Mouse (Mus musculus) cerebellum, adult 11 months (tissue): ENCODE data around the gene Med28.

ENCODE experiments used
- DNase-seq: peaks from one replicate; pipeline ENCODE4 v3.0.0; 2022

Gene Med28

DNA sequence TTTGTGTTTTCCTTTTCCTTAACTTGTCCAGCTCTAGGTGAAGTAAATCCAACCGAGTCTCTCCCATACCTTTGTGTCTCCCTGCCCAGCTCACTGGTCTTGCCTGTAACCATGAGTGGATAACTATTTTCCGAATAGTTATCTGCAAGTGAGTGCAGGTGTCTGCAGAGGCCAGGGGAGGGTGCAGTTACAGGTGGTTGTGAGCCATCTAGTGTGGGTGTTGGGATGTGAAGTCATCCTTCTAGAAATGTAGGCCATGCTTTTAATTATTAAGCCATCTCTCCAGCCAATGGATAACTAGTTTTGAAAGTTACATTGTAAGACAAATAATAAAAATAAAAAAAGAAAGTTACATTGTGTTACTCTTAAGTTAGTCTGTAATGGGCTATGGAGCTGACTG lies 6.5 kb upstream of the Med28 start:
- no peak for DNase-seq

DNA sequence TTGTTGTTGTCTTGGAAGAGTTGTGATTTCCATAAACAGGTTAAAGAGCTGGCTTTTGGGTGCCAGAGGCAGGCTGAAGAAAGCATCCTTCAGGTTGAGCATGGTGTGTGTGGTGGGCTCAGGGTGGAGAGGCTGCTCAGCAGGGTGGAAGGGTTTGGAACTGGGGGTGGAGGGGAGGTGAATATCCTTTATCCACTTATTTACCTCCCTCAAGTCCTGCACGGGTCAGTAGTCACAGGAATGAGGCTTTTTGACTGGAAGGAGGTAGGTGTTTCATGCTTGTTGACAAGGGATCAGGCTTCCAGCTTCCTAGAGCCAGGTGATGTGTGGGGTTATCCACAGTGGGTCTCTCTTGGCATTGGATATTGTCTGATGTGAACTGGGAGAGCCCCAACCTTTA lies 5.4 kb upstream of the Med28 start:
- DNase-seq: no peak

DNA sequence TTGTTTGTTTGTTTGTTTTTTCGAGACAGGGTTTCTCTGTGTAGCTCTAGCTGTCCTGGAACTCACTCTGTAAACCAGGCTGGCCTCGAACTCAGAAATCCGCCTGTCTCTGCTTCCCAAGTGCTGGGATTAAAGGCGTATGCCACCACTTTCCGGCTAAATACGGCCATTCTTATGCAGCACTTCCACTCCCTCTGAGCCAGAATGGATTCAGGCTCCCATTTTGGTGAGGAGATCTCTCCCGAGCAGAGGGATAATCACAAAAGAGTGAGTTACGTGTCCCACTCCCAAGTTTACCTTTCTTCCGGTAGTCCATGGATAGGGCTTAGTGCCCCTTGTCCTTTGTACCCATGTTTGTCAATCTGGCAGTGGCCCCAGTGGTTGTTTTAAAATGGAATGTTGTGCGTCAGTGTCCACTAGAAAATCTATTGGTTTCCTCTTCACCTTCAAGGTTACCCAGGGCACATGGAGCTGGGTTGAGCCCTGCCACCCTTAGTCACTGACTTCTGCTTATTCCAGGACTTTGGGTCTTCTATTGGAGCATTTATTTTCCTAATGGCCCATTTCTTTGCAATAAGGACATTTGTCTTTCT lies 4.8 kb upstream of the Med28 start:
- no peak for DNase-seq

DNA sequence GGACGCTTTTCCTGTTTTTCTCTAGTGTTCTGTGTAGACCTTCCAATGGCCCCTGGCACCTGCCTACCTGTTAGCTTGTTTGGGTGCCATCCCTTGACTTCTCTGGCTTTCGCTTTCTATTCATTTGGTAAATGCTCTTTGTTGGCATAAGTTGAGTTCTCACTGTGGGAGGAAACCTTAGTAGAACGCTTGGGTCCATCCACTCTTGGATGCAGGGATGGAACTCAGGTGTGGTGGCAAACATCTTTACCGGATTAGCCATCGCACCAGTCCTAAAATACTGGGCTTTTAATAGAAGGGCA lies 731 bp downstream of the Med28 start:
- DNase-seq: no peak

DNA sequence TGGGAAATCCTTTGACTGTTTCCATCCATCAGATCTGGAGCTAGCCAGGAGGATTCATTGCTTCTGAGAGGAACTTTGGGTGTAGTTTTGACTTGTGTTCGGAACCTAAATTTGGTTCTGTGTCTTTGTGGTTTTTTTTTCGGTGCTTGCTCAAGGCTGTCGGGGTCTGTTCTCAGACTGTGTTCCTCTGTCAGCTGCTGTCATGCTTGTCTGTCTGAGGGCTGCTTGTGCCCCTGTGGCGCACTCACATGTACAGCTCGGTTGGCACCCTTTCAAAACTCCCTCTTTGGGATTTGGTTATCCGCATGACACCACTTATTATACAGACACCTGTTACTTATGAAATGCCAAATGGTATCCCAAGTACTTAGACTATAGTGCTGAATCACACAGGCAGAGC lies 1.6 kb downstream of the Med28 start:
- no peak for DNase-seq

DNA sequence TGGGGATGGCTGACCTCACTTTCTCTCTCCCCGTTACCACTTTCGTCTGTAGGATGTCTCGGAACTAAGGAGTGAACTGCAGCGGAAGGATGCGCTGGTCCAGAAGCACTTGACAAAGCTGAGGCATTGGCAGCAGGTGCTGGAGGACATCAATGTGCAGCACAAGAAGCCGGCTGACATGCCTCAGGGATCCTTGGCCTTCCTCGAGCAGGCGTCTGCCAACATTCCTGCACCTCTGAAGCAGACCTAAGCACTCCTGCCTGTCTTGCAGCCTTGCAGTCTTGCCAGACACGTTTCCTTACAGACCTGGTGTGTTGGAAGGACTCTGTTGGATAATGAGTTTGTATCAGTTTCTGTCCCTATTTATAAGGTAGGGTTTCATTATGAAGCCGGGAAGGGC lies 5.1 kb downstream of the Med28 start:
- no peak for DNase-seq

DNA sequence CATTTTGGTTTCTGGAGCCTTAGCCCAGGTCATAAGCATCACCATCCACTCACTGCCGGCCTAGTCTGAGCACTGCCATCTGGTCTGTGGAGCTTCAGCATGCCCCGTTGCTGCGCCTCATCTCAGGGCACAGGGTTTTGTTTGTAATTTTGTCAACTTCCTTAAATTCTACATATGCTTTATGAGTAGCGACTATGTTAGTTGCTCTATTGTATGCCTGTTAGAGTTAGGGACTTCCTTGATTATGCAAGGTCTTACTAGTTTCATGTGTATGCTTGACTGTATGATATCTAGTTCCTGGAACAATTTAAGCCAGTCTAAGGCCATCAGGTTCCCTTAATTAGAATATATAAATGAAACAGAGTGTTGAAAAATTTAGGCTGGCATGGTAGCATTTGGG lies 6.3 kb downstream of the Med28 start:
- no peak for DNase-seq

DNA sequence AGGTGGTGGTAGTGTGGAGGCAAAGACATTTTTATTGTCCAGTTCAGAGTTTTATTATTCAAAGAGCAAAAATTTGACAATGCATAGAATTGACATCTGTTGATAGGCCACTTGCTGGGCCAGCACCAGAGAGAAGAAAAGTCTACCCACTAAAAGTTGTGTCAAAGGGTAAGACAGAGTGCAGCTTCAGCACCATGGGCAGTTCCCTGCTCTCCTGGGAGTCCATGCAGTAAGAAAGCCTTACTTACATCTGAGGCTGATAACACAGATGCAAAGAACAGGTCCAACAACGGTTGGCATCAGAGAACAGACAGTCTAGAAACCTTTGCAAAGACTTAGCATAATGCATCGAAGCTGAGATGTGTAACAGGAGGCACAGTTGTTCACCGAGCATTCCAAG lies 9.7 kb downstream of the Med28 start:
- no peak for DNase-seq

DNA sequence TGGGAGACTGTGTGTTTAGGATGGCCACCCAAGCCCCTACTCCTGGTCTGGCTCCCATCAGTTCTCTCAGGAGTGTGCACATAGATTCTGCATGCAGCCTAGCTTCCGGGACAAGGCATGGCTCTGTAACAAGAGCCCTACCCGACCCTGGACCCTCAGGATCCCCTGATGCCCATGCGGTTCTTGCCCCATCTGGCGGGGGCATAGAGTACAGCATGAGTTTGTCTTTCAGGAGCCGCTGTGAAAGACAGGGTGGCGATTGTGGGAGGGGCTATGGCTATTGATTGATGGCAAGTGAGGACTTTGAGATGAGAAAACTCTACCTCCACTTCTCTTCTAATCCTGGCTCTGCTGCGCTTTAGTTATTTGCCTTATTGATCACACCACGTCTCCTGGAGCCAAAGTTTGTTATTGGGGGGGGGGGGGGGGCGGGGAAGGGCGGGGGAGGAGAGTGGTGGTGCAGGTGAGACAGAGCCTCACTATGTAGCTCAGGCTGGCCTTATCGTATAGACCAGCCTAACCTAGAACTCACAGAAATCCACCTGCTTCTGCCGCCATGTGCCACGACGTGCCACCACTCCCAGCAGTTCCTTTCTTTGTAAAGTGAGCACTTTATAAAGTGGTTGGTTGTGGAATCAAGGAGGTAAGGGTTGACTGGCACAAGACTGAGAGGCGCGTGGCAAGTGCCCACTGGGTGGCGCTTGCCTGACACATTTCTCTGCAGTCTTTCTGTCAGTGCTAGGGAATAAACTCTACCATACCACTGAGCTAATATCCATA lies 14.5 kb downstream of the Med28 start:
- peak; percentile 56 for DNase-seq

DNA sequence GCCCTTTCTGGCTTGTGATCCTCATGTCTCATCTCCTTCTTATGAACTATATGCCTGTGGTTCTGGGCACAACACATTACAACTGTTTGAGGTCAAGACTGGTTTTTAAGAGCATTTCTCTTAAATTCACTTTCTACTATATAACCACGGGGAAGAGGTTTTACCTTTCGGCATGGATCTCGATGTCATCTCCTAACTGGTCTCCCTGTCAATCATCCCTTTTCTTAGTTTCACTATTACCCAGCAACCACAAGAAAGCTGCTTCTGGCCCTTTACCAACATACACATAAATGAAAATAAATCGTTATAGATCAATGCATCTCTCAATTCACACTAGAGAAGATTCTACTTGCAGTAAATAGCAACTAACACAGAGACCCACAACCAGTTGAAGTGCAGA lies 15.1 kb downstream of the Med28 start:
- DNase-seq: no peak

DNA sequence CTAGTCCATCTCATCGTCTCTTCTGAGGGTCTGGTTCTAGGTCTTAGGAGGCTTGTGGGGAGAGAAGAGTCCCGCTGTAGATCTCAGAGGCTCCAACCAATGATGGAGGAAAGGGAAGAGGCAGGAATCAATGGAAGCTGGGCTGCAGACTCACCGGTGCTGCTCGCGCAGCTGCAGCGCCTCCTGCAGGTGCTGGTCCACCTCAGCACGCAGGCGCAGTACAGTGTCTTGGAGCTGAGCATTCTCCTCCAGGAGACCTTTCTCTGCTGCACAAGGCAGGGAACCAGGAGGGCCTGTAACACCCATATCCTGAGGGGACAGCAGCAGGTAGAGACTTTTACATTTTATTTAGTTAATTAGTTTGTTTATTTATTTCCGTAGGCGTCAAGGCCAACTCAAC lies 19.5 kb downstream of the Med28 start:
- no peak for DNase-seq

DNA sequence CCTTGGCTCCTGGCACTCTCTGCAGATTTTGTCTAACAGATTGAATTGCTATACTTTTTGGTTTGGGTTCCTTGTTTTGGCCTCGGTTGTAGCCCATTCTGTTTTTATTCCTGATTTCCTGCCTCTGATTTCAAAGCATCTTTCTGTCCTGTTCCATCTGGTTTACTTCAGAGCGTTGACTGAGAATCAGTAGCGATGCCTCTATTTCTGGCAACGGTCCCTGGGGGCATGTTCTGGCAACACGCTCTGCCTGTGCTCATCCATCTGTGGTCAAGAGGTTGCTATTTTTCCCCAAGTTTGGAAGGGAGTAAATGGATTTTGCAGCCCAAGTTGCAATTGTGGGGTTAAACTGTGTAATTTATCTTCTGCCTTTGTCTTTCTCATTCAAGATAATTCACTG lies 23.3 kb downstream of the Med28 start:
- peak; percentile 60 for DNase-seq

DNA sequence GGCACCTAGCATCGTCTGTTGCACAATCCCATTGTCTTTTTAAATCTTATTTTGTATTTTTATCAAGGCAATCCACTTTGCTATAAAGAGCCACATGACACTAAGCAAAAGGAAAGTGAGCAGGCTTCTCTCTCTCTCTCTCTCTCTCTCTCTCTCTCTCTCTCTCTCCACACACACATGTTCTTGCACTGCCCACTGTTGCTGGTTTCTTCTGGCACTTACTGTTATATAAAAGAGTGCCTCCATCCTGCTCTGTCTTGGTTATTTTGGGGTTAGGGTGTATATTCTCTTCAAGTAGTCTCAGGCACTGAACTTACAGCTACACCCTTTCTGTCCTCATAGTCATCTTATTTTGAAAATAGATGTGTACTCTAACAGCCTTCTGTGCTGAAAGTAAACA lies 29.6 kb downstream of the Med28 start:
- no peak for DNase-seq

DNA sequence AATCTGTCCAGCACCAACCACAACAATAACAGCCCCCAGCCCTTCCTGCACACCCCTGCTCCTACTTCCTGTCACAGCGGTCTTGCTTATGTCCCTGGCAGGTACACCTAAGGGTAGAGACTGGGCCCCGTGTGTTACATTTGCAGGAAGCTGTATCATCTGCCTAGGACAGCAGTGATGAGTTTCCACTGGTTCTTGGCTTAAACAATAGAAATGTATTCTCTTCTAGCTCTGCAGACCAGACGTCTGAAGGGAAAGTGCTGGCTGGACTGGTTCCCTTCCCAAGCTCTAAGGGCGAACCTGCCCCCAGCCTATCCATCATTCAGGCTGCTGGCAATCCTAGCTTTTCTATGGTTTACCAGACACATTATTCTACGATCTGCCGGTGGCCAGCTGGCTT lies 44.0 kb downstream of the Med28 start:
- no peak for DNase-seq

DNA sequence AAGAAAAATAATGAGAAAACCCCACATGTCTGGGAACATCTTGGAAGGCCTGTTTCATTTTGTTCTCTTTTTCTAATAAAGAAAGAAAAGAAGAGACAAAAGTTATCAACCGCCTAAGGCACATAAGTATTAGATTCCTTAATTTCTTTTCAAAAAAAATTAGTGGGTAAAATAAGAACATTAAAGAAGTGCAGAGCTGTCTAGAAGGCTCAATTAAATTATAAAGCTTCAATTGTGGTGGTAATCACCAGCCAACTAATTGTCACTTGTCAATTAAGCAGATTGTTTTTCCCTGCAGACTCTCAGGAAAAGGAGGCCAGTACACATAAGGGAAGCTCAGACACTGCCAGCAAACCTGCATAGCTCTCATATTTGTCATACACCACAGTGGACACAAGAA lies 45.8 kb downstream of the Med28 start:
- no peak for DNase-seq

DNA sequence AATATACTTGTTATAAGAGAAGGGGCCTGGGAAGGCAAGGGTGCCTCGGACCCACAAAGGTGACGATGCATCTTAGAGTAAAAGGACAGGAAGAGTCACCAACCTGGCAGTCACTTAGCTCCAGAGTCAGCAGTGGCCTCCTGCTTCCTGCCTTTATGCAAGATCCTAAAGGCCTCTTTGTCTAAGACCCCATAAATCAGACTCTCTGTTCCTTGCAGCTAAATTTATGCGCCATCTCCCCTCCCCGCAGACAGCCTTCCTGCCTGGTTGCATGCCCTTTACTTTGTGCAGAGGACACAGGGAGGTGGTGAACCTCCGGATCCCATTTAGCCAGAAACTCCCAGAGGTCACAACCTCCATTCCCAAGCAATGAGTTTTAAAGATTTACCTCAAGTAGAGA lies 52.8 kb downstream of the Med28 start:
- no peak for DNase-seq

DNA sequence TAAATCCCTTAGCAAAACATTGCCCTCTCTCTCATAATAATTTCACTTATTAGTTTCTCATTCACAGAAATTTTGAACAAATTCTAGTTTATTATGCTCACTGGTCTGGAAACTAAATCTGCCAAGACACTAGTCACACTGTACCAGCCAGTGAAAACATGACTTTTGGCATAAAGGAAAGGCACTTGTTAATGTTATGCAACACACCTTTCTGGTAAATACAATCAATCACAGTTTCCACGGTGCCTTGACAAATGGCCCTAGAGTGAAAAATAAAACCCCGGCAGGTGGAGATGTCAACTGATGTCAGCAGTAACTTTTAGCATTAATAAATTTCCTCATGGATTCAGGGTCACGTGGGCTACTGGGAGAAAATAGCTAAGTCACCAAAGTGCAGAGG lies 56.7 kb downstream of the Med28 start:
- DNase-seq: no peak

DNA sequence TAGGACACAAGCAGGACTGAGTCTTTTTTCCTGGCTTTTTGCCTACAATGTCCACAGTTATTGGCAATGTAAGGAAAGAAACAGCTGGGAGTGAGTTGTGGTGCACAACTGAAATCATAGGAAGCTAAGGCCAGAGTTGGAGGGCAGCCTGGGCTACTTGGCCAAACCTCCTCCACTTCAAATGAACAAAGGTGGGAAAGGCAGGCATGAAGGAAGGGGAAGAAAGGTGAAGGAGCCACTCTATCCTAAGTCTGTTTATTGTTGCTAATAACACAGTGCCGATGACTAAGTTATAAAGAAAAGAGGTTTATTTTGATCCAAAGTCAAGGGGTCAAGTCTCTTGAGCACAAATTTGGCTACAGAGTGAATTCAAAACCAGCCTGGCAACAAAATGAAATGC lies 57.3 kb downstream of the Med28 start:
- no peak for DNase-seq
